9 mouse cellular contexts compared by ENCODE assay signal in genomic region chr11:97050944-97051586, GRCm38 (mm10). TPM values are rescaled to one million over a fixed set of nuclear protein-coding genes. Genes with fewer than 3 reads are reported as not detected.
DNase-seq lines count a peak whose midpoint lies in the region; ATAC-seq lines count a peak whose summit lies in the region.
"Had no signal": no experiment of that assay in that cellular context is flagged by ENCODE, and none has a peak within 500 bp of the region (broad histone marks: within the 10 kb centered on the region; RNA-seq: fewer than 3 reads in every experiment).

No protein-coding gene starts in this region.

- peak overlapping the region; percentile 61 for H3K9ac ChIP-seq in neural tube, embryonic 14.5 days (replicated peaks; ENCODE audit: low read depth, low read length)

- H3K27me3 ChIP-seq in limb, embryonic 10.5 days (ENCODE audit: low read depth, poor library complexity, severe bottlenecking) = no peaks in the 10 kb centered on the region
- H3K27me3 ChIP-seq in neural tube, embryonic 14.5 days (ENCODE audit: control insufficient read depth, insufficient read depth, low read length) = no peaks in the 10 kb centered on the region
- H3K27me3 ChIP-seq: Patski had no signal

- peak overlapping the region; percentile 55 for H3K4me2 ChIP-seq in neural tube, embryonic 14.5 days (ENCODE audit: low read depth, low read length)

- peak; percentile 6 for DNase-seq in embryo, embryonic 9.5 days (ENCODE audit: extremely low spot score)
- DNase-seq in embryo, embryonic 10 days (ENCODE audit: low spot score) = no peak
- DNase-seq in thymus, postnatal 4 days = peak; percentile 23
- no peak for DNase-seq in thymus, postnatal 14 days
- no peak for DNase-seq in limb, embryonic 10.5 days (ENCODE audit: low spot score)
- DNase-seq in urinary bladder, postnatal 25 days (ENCODE audit: low spot score) = no peak
- no peak for DNase-seq in layer of hippocampus, adult 11-12 months (ENCODE audit: low spot score)

- peak overlapping the region; percentile 80 for H3K27ac ChIP-seq in limb, embryonic 10.5 days
- 0 out of 2 replicates have a peak overlapping the region, but pooled peaks have one; percentile 46 for H3K27ac ChIP-seq in neural tube, embryonic 14.5 days (ENCODE audit: low read depth, low read length)

- H3K9me3 ChIP-seq in limb, embryonic 10.5 days (replicated peaks) = no peaks in the 10 kb centered on the region
- no peaks in the 10 kb centered on the region for H3K9me3 ChIP-seq in neural tube, embryonic 14.5 days (ENCODE audit: control insufficient read depth, low read length)

- peak overlapping the region; percentile 77 for H3K4me3 ChIP-seq in limb, embryonic 10.5 days
- peak overlapping the region; percentile 47 for H3K4me3 ChIP-seq in neural tube, embryonic 14.5 days (ENCODE audit: low read depth, low read length)

- peaks cover 59% of the 10 kb centered on the region for H3K36me3 ChIP-seq in limb, embryonic 10.5 days
- peaks cover 26% of the 10 kb centered on the region for H3K36me3 ChIP-seq in neural tube, embryonic 14.5 days (ENCODE audit: control insufficient read depth, insufficient read depth, low read length)

- peaks cover 33% of the 10 kb centered on the region for H3K4me1 ChIP-seq in limb, embryonic 10.5 days
- peaks cover 19% of the 10 kb centered on the region for H3K4me1 ChIP-seq in neural tube, embryonic 14.5 days (ENCODE audit: control insufficient read depth, insufficient read depth, low read length)

- WGBS in limb, embryonic 10.5 days = 34% methylated on average over 13 of the region's 13 CpGs
- 21% methylated on average over 13 of the region's 13 CpGs for WGBS in neural tube, embryonic 14.5 days

- peak; percentile 22; the same call in 1 of the 2 replicates for ATAC-seq in neural tube, embryonic 14.5 days (ENCODE audit: low read depth)

RNA-seq across cellular contexts. Expression of gene Osbpl7, which starts 0.6 kb away (rescaled TPM):
- 8.3 and 10.1 TPM in 2 replicates for polyA plus RNA-seq in limb, embryonic 10.5 days (2016; fragmentation: Nextera tagmentation; extraction: Ambion mirVana)
- polyA plus RNA-seq in neural tube, embryonic 14.5 days (2014; fragmentation: Nextera tagmentation; extraction: Ambion mirVana) = 9.1 and 9.6 TPM in 2 replicates

RNA-seq across cellular contexts. Expression of gene Mrpl10, which starts 9.7 kb away (rescaled TPM):
- 93.6 and 94.8 TPM in 2 replicates for polyA plus RNA-seq in limb, embryonic 10.5 days (2016; fragmentation: Nextera tagmentation; extraction: Ambion mirVana)
- polyA plus RNA-seq in neural tube, embryonic 14.5 days (2014; fragmentation: Nextera tagmentation; extraction: Ambion mirVana) = 60.8 and 63.5 TPM in 2 replicates

RNA-seq across cellular contexts. Expression of gene Lrrc46, which starts 9.9 kb away (rescaled TPM):
- 0.90 and 1.0 TPM in 2 replicates for polyA plus RNA-seq in limb, embryonic 10.5 days (2016; fragmentation: Nextera tagmentation; extraction: Ambion mirVana)
- 2.2 and 2.4 TPM in 2 replicates for polyA plus RNA-seq in neural tube, embryonic 14.5 days (2014; fragmentation: Nextera tagmentation; extraction: Ambion mirVana)

RNA-seq across cellular contexts. Expression of gene Scrn2, which starts 21.3 kb away (rescaled TPM):
- 47.5 and 50.4 TPM in 2 replicates for polyA plus RNA-seq in limb, embryonic 10.5 days (2016; fragmentation: Nextera tagmentation; extraction: Ambion mirVana)
- polyA plus RNA-seq in neural tube, embryonic 14.5 days (2014; fragmentation: Nextera tagmentation; extraction: Ambion mirVana) = 8.6 and 10.9 TPM in 2 replicates

RNA-seq across cellular contexts. Expression of gene Sp6, which starts 37.9 kb away (rescaled TPM):
- polyA plus RNA-seq in limb, embryonic 10.5 days (2016; fragmentation: Nextera tagmentation; extraction: Ambion mirVana) = 9.2 and 11.8 TPM in 2 replicates
- 0.09 TPM in 1 of 2 replicates, not detected in the other for polyA plus RNA-seq in neural tube, embryonic 14.5 days (2014; fragmentation: Nextera tagmentation; extraction: Ambion mirVana)

Comparison
In these comparisons a context has a peak if more than half of its experiments do, and no peak if none do; other contexts are left out.
1. DNase-seq: peak in embryo, embryonic 9.5 days (single experiment) and thymus, postnatal 4 days (single experiment); none in embryo, embryonic 10 days (single experiment), thymus, postnatal 14 days (single experiment), limb, embryonic 10.5 days (single experiment), urinary bladder, postnatal 25 days (single experiment) and layer of hippocampus, adult 11-12 months (single experiment).